In the genomic region with DNA sequence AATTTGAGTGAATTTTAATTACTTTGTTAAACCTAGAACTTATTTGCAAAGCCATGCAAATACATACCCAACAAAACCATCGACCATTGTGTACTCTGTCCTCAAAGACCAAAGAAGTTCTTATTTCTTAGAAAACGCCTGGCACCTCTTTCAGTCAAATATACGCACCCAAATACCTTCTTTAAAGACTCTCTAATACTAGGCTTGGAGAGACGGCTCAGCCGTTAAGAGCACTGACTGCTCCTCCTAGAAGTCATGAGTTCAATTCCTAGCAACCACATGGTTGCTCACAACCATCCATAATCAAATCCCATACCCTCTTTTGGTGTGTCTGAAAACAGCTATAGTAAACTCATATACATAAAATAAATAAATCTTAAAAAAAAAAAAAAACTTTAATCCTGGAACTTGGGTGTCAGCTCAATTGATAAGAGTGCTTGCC, we compare ENCODE assay signal across 8 mouse cellular contexts. TPM values are rescaled to one million over a fixed set of nuclear protein-coding genes. Genes with fewer than 3 reads are reported as not detected.
A peak's percentile ranks its signal among the peaks of the same experiment; 100 is the strongest.
DNase-seq lines count a peak whose midpoint lies in the region; ATAC-seq and TF ChIP-seq lines count a peak whose summit lies in the region.

No protein-coding gene starts in this region.

- peak overlapping the region; percentile 65 for H3K4me2 ChIP-seq in heart, embryonic 15.5 days
- H3K4me2 ChIP-seq in forebrain, postnatal 0 days (ENCODE audit: low read depth): peak overlapping the region; percentile 62
- peak overlapping the region; percentile 68 for H3K4me2 ChIP-seq in liver, postnatal 0 days (ENCODE audit: low read depth, low read length)

- no peak for TF ChIP-seq CTCF in forebrain, postnatal 0 days (IDR thresholded peaks at IDR 0.05; ENCODE audit: low read depth)
- TF ChIP-seq CTCF in liver, postnatal 0 days (IDR thresholded peaks at IDR 0.05; ENCODE audit: low read depth): no peak

- H3K4me1 ChIP-seq in heart, embryonic 15.5 days (replicated peaks): peaks cover 13% of the 10 kb centered on the region
- H3K4me1 ChIP-seq in ES-E14 (ENCODE audit: control insufficient read depth in 2 of 2, insufficient read depth in 2 of 2, low read length in 2 of 2, poor library complexity in 1 of 2): no peaks in the 10 kb centered on the region; a peak in 1 of 4 replicates
- H3K4me1 ChIP-seq in forebrain, postnatal 0 days (ENCODE audit: insufficient read depth): peaks cover 14% of the 10 kb centered on the region
- H3K4me1 ChIP-seq in liver, postnatal 0 days (ENCODE audit: insufficient read depth): peaks cover 14% of the 10 kb centered on the region

- H3K4me3 ChIP-seq in heart, embryonic 15.5 days: peak overlapping the region; percentile 96
- H3K4me3 ChIP-seq in ES-E14 (ENCODE audit: insufficient read depth in 1 of 2, low read depth in 1 of 2, low read length in 2 of 2, poor library complexity in 1 of 2, severe bottlenecking in 1 of 2): peak overlapping the region; percentile 90 to 92
- peak overlapping the region; percentile 99 for H3K4me3 ChIP-seq in forebrain, postnatal 0 days (ENCODE audit: low read depth, low read length)
- H3K4me3 ChIP-seq in liver, postnatal 0 days (ENCODE audit: low read depth, low read length): peak overlapping the region; percentile 76

- TF ChIP-seq EP300 in liver, postnatal 0 days (IDR thresholded peaks at IDR 0.05; ENCODE audit: low read depth): no peak

- in situ Hi-C loops in ES-E14 (cut with MboI; ENCODE audit: low sequenced_read_pairs in 2 of 2, unreplicated experiment in 2 of 2): no loop called here

- no peaks in the 10 kb centered on the region for H3K9me3 ChIP-seq in heart, embryonic 15.5 days (replicated peaks)
- H3K9me3 ChIP-seq in ES-E14 (ENCODE audit: control insufficient read depth, insufficient read depth, low read depth, low read length): no peaks in the 10 kb centered on the region
- no peaks in the 10 kb centered on the region for H3K9me3 ChIP-seq in forebrain, postnatal 0 days (ENCODE audit: low read length)
- no peaks in the 10 kb centered on the region for H3K9me3 ChIP-seq in liver, postnatal 0 days (ENCODE audit: low read length)

- WGBS in heart, embryonic 15.5 days: 45% methylated on average over 5 of the region's 5 CpGs
- WGBS in forebrain, postnatal 0 days: 32% methylated on average over 5 of the region's 5 CpGs
- 51% methylated on average over 5 of the region's 5 CpGs for WGBS in liver, postnatal 0 days (ENCODE audit: insufficient replicate concordance)

- H3K27ac ChIP-seq in heart, embryonic 15.5 days: no peak overlapping the region; the same call in 1 of the 2 replicates
- no peak overlapping the region for H3K27ac ChIP-seq in ES-E14 (ENCODE audit: insufficient read depth, low read depth, low read length, poor library complexity, severe bottlenecking)
- no peak overlapping the region for H3K27ac ChIP-seq in forebrain, postnatal 0 days (ENCODE audit: low read depth, low read length)
- no peak overlapping the region for H3K27ac ChIP-seq in liver, postnatal 0 days (ENCODE audit: low read depth)

- intact Hi-C loops in heart, postnatal 10 days (cut with DNase I): no loop called here

- no peak for DNase-seq in heart, postnatal 10 days
- no peak for DNase-seq in ES-E14 (ENCODE audit: low read depth, low spot score)
- no peak for DNase-seq in forebrain, postnatal 0 days
- no peak for DNase-seq in liver, postnatal 0 days
- no peak for DNase-seq in right cerebral cortex, postnatal 36 days (ENCODE audit: low spot score in 2 of 2)
- no peak for DNase-seq in layer of hippocampus, adult 18-20 months (ENCODE audit: low spot score in 2 of 2)
- DNase-seq in retina, embryonic 14.5 days (ENCODE audit: low spot score): no peak

- no peaks in the 10 kb centered on the region for H3K27me3 ChIP-seq in heart, embryonic 15.5 days
- no peaks in the 10 kb centered on the region for H3K27me3 ChIP-seq in forebrain, postnatal 0 days (ENCODE audit: insufficient read depth, low read length)
- no peaks in the 10 kb centered on the region for H3K27me3 ChIP-seq in liver, postnatal 0 days (ENCODE audit: insufficient read depth, low read length)

- no peaks in the 10 kb centered on the region for H3K36me3 ChIP-seq in heart, embryonic 15.5 days
- H3K36me3 ChIP-seq in ES-E14 (ENCODE audit: control insufficient read depth, insufficient read depth, low read length, poor library complexity, severe bottlenecking): no peaks in the 10 kb centered on the region
- no peaks in the 10 kb centered on the region for H3K36me3 ChIP-seq in forebrain, postnatal 0 days (ENCODE audit: insufficient read depth)
- H3K36me3 ChIP-seq in liver, postnatal 0 days (replicated peaks; ENCODE audit: insufficient read depth, low read length): no peaks in the 10 kb centered on the region

- no peak overlapping the region for H3K9ac ChIP-seq in heart, embryonic 15.5 days
- no peak overlapping the region for H3K9ac ChIP-seq in ES-E14 (ENCODE audit: insufficient read depth, low read depth, low read length, poor library complexity, severe bottlenecking)
- H3K9ac ChIP-seq in forebrain, postnatal 0 days: no peak overlapping the region
- no peak overlapping the region for H3K9ac ChIP-seq in liver, postnatal 0 days (replicated peaks)

- no peak for ATAC-seq in heart, embryonic 15.5 days (replicated peaks; ENCODE audit: insufficient number of reproducible peaks, insufficient read depth, low FRiP score, low read depth)
- no peak for ATAC-seq in forebrain, postnatal 0 days
- ATAC-seq in liver, postnatal 0 days: no peak

TF ChIP-seq in ES-E14, 5 proteins besides CTCF, POLR2A, EP300 and RAD21:
- no peak for TF ChIP-seq ZNF384 (IDR thresholded peaks at IDR 0.05; ENCODE audit: low read depth, low read length)
- no peak for TF ChIP-seq HCFC1 (IDR thresholded peaks at IDR 0.05; ENCODE audit: borderline replicate concordance, insufficient read depth, low read length)
- TF ChIP-seq ZC3H11A (IDR thresholded peaks at IDR 0.05; ENCODE audit: borderline replicate concordance, low read depth, low read length): no peak
- TF ChIP-seq CHD2 (IDR thresholded peaks at IDR 0.05; ENCODE audit: low read depth, low read length): no peak
- no peak for TF ChIP-seq MAFK (IDR thresholded peaks at IDR 0.05; ENCODE audit: insufficient read depth, low read depth, low read length)

RNA-seq across cellular contexts. Expression of gene Dhx36, which starts 0.4 kb away (rescaled TPM):
- 16.2 and 17.6 TPM in 2 replicates for polyA plus RNA-seq in heart, embryonic 15.5 days (2015; fragmentation: Nextera tagmentation; extraction: Ambion mirVana)
- total RNA-seq in heart, postnatal 10 days (2021): 10 to 100 TPM; 23.1 to 24.1 TPM
- total RNA-seq in ES-E14 (2012; rRNA removed): 31.7 and 37.8 TPM in 2 replicates
- 81.0 and 90.5 TPM in 2 replicates for total RNA-seq in forebrain, postnatal 0 days (2014; rRNA removed)
- 24.3 and 29.0 TPM in 2 replicates for polyA plus RNA-seq in forebrain, postnatal 0 days (2015; fragmentation: Nextera tagmentation; extraction: Ambion mirVana)
- 12.0 and 12.4 TPM in 2 replicates for polyA plus RNA-seq in liver, postnatal 0 days (2015; fragmentation: Nextera tagmentation; extraction: Ambion mirVana)
- 10 to 100 TPM; 52.3 to 53.6 TPM for total RNA-seq in layer of hippocampus, adult 18-20 months (2021)
